Mouse (Mus musculus): ENCODE measurements around the gene Sema7a.

The Sema7a gene

GRCm38 (mm10) chr9:57938225-57939055 lies 1.5 kb upstream of the Sema7a start:
- no peak for DNase-seq (ENCODE audit: extremely low read depth, low read depth, low spot score)

GRCm38 (mm10) chr9:57940349-57940794 lies 460 bp downstream of the Sema7a start:
- DNase-seq (ENCODE audit: extremely low read depth, low read depth, low spot score) = no peak

- no peak for DNase-seq (ENCODE audit: extremely low read depth, low read depth, low spot score)
Measured at GRCm38 (mm10) chr9:57940861-57941638, 1.1 kb downstream of the Sema7a start.

GRCm38 (mm10) chr9:57942039-57942438 lies 2.1 kb downstream of the Sema7a start:
- DNase-seq (ENCODE audit: extremely low read depth, low read depth, low spot score) = no peak

GRCm38 (mm10) chr9:57943067-57943466 lies 3.2 kb downstream of the Sema7a start:
- DNase-seq (ENCODE audit: extremely low read depth, low read depth, low spot score) = no peak

- no peak for DNase-seq (ENCODE audit: extremely low read depth, low read depth, low spot score)
Measured at GRCm38 (mm10) chr9:57944572-57944971, 4.7 kb downstream of the Sema7a start.

- no peak for DNase-seq (ENCODE audit: extremely low read depth, low read depth, low spot score)
Measured at GRCm38 (mm10) chr9:57945771-57946616, 6.1 kb downstream of the Sema7a start.

- no peak for DNase-seq (ENCODE audit: extremely low read depth, low read depth, low spot score)
Measured at GRCm38 (mm10) chr9:57947381-57948030, 7.6 kb downstream of the Sema7a start.

DNA sequence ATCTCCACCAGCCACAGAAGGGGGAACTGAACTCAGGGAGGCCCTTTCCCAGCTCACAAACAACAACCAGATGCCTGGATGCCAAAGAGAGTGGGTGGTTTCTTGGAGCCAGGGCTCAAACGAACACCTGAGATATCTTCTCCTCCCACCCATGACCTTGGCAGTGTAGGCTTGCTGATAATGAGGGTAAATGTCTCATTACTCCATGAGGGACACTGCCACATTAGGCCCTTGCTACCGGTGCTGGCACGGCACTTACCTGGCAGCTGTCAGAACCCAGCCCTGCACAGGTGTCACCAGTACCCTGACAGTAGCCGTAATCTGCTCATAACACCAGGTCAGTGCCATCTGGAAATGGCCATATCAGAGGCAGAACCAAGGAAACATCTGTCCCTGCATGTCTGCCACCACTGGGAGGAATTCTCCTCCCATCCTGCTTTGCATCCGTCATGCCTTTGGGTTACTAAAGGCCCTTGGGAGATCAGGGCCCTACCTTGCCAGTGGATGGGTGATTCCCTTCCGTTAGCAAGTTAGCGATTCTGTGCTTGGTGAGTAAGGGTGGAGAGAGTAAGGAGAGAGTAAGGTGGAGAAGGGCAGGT lies 8.5 kb downstream of the Sema7a start:
- no peak for DNase-seq (ENCODE audit: extremely low read depth, low read depth, low spot score)

DNA sequence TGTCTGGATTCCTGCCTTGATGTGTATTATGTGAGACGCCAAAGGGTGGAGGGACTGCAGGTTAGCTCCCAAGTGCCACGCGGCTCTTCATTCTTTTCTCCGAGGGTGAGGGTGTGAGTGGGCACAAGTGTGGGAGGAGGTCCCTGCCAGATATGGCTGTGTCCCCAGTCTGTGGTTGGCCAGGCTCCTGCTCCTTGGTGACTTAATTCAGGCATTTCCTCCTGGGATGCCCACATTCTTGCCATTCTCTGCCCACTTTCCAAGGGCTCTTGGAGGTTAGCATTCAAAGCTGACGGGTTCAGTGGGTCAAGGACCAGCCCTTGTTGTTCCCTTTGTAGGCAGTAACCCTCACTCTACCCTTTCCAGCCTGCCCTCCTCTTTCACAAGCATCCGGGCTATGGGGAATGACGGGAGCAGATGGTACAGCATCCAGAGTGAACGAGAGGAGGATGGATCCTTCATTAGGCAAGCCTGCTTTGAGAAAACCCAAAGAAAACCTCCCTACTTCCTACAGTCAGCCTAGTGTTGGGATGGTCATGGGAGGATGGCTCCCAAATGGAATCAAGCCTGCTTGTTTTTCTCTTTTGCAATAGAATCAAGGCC lies 9.3 kb downstream of the Sema7a start:
- no peak for DNase-seq (ENCODE audit: extremely low read depth, low read depth, low spot score)

DNA sequence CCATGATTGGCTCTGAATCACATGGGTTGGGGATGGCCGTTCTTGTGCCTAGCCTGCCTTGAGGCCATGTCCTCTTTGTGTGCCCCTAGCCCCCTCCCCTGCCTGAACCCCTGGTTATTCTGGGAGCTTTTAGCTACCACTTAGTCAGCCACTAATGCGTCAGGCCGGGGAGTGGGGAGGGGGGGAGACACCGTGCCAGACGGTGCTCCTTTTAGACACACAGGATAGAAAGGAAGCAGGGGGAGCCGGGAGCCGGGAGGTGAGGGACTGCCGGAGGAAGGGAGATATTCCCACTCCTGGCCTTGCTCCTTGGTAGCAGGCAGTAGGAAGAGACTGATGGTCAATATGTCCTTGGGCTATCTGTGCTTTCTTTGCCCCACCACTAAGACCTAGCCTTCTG lies 10.0 kb downstream of the Sema7a start:
- no peak for DNase-seq (ENCODE audit: extremely low read depth, low read depth, low spot score)

DNA sequence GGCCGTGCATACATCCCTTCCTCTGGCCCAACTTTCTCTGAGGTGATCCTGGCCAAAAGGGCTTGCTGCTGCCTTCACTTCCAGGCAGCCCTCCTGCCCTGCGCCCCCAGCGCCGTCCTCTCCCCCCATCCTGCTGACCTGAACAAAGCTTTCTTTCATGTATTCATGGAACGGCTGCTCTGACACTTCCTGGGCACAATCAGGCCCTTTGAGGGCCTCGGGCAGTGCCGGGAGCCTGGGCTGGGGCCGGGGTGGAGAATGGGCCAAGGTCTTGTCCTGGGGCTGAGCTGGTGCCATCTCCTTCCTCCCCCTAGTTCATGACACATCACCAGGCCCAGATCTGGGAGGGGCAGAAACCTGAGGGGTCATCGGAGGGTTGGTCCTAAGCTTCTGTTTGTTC lies 10.6 kb downstream of the Sema7a start:
- DNase-seq (ENCODE audit: extremely low read depth, low read depth, low spot score) = no peak

DNA sequence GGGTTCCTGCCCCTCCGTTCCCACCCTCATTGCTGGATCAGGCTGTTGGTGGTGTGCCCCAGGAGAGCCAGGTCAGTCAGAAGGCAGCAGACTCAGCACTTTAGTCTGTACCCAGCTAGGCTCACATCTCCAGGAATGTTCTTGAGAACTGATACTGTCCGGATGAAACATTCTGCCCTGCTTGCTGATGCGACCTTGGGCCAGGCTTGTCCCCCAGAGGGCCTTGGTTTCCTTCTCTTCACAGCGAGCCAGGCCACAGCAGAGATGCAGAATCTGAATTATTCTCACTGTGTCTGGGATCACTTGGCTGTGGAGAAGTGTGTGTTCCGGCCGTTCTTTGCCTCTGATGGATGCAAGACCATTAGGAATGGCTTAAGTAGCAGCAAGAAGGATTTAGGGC lies 12.1 kb downstream of the Sema7a start:
- DNase-seq (ENCODE audit: extremely low read depth, low read depth, low spot score) = no peak

- no peak for DNase-seq (ENCODE audit: extremely low read depth, low read depth, low spot score)
Measured at GRCm38 (mm10) chr9:57954962-57955744, 15.2 kb downstream of the Sema7a start.

DNA sequence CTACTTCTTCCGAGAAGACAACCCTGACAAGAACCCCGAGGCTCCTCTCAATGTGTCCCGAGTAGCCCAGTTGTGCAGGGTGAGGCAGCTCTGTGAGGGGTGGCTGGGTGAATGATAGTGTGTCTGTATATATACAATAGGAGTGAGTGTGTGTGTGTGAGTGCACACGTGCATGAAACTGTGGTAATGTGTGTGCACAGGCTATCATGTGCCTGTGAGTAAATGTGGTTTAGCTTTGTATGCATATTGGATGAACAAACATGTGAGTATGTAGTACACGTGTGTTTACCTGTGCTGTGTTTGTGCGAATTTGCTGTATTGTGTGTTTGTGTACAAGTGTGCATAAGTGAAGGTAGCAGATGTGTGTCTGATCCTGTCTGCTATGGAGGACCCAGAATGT lies 15.9 kb downstream of the Sema7a start:
- no peak for DNase-seq (ENCODE audit: extremely low read depth, low read depth, low spot score)

DNA sequence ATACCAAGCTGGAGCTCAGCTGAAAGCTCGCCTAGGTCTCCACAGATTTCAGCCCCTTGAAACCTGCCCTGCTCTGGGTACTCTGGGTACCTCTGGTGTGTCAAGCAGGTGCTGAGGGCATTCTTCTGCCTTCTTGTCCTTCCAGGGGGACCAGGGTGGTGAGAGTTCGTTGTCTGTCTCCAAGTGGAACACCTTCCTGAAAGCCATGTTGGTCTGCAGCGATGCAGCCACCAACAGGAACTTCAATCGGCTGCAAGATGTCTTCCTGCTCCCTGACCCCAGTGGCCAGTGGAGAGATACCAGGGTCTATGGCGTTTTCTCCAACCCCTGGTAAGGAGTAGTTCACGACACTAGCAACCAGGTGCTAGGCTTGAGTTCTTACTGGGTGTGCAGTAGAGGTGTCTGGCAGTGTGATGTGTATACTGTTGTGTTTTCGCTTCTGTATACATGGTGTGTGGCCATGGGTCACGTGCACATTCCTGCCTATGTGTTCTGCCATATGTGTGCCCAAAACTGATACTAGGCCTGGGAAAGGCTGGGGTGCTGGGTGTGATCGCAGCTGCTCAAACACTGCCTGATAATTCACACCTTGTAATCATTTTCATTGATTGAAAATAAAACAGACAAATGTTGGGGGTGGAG lies 16.4 kb downstream of the Sema7a start:
- no peak for DNase-seq (ENCODE audit: extremely low read depth, low read depth, low spot score)

DNA sequence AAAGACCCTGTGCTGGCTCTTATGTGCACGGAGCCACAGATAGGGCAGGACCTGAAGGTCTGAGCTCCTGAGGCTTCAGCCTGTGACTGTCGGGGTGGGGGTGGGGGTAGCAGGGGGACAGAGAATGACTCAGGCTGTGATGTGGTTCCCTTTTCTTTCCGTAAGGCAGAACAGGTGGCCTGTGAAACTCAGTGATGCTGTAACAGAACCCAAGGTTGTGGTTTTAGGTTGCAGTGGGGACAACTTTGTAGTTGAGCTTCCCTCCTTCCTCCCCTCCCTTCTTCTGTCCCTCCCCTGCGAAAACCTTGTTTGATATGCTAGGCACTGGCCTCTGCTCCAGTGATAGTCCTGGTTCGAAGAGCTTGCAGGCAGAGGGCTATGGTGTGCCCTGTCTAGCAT lies 16.9 kb downstream of the Sema7a start:
- no peak for DNase-seq (ENCODE audit: extremely low read depth, low read depth, low spot score)

DNA sequence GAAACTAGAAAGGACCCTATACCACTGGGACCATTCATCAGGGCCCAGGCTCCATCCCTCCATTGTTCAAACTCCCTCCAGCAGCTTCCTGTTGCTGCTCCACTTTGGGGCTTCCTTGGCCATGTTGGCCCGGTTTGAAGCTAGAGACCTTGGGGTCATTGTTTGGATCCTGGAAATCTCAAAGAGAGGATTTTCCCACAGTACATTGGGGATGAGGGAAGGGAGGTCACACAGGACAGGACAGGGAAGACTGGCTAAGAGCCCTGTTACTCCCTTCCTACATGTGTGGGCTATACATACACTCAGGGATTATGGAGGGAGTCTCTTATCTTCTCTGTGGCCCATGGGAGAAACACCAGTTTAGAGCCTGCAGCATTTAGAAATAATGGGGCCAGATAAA lies 18.7 kb downstream of the Sema7a start:
- DNase-seq (ENCODE audit: extremely low read depth, low read depth, low spot score) = no peak

DNA sequence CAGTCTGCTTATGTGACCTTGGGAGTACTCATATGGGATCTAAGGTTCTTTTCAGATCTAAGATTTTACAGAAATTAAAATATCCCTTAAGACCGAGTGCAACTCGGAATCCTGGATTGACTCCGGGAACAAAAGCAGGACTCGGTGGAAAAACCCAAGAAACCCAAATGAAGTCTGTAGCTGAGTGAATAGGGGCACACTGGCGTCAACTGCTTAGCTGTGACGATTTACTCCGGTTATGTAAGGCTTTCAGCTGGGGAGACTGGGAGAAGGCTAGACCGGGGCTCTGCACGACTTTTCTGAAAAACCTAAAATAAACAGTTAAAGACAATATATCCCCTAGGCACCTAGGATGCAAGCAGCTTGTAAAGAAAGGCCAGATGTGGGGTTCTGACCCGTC lies 19.5 kb downstream of the Sema7a start:
- no peak for DNase-seq (ENCODE audit: extremely low read depth, low read depth, low spot score)
